Mouse (Mus musculus) forebrain, embryonic 12.5 days (tissue): ENCODE data around the gene Cadm3. TPM values are rescaled to one million over a fixed set of nuclear protein-coding genes. Genes with fewer than 3 reads are reported as not detected.

Experiments
- ATAC-seq: fragments of 200-750 bp; cut with Nextera tagmentation; 2 replicates; pipeline ENCODE4 v1.8.0; 2017; ENCODE audit warnings: moderate TSS enrichment; ENCODE audit not compliant: low FRiP score
- H3K27ac ChIP-seq: fragments of 300-500 bp; sonication (generic); 2 replicates; pipeline ENCODE4 v1.5.1; 2016; ENCODE audit warnings: mild to moderate bottlenecking
- H3K27me3 ChIP-seq: fragments of 300-500 bp; sonication (generic); 2 replicates; pipeline ENCODE4 v1.6.1; 2016; ENCODE audit warnings: mild to moderate bottlenecking
- H3K36me3 ChIP-seq: fragments of 300-500 bp; sonication (generic); replicated peaks from 2 replicates; pipeline ENCODE4 v1.6.1; 2016; ENCODE audit warnings: mild to moderate bottlenecking
- H3K4me1 ChIP-seq: fragments of 300-500 bp; sonication (generic); 2 replicates; pipeline ENCODE4 v1.6.1; 2016
- H3K4me2 ChIP-seq: fragments of 300-500 bp; sonication (generic); 2 replicates; pipeline ENCODE4 v1.6.1; 2016; ENCODE audit warnings: mild to moderate bottlenecking, moderate library complexity
- H3K4me3 ChIP-seq: fragments of 300-500 bp; sonication (generic); replicated peaks from 2 replicates; pipeline ENCODE4 v1.5.1; 2016; ENCODE audit warnings: mild to moderate bottlenecking
- H3K9ac ChIP-seq: fragments of 300-500 bp; sonication (generic); 2 replicates; pipeline ENCODE4 v1.6.1; 2016; ENCODE audit warnings: mild to moderate bottlenecking
- H3K9me3 ChIP-seq: fragments of 300-500 bp; sonication (generic); 2 replicates; pipeline ENCODE4 v1.6.1; 2016
- WGBS: fragments of 180-500 bp; shearing (Covaris S2); methylation state at CpG from one replicate; pipeline ENCODE4 v1.1.7; 2016; 5-methylcytosine and 5-hydroxymethylcytosine counted together
- polyA plus RNA-seq: library from polyadenylated mRNA; unstranded; fragments of >200 nt; fragmentation: Nextera tagmentation; extraction: Ambion mirVana; gene quantifications from 2 replicates; pipeline ENCODE4 v1.2.1, GENCODE M21; 2016

Gene Cadm3
- polyA plus RNA-seq, 1 experiment from 2014 or later: 22.2 TPM

DNA sequence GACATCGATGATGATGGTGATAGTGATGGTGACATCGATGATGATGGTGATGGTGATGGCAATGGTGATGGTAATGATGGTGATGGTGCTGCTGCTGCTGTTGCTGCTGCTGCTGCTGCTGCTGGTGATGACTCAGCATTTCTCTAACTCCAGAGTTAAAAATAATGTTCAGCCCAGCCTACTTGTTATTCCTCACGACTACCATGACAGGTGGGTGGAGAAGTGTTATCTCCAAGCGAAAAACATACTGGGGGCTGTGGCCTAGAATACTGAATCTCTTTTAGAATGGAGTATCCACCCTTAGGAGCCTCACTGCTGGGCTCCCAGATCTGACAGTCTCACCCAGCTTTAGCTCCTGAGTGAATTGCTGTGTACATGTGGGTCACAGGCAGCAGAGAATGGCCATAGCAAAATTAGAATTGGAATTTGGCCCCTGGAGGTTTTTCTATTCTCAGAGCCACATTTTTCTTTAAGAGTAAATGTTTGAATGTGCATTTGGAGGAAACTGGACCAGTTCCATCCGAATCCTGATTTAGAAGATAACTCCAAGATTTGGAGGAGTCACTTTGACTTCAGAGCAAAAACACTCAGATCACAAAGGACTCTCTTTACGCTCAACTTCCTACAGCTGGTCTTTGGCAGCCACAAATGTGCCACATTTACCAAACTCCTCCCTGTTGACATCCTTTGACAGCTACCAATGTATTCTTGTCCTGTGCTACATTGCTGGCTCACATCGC, 12.2 kb downstream of the Cadm3 start:
- Histone ChIP-seq H3K27me3 (no peaks in the 10 kb centered on the region), H3K27ac (peak overlapping the region; percentile 42; the same call in 1 of the 2 replicates), H3K9me3 (no peaks in the 10 kb centered on the region), H3K4me2 (no peak overlapping the region), H3K4me3 (no peak overlapping the region), H3K36me3 (no peaks in the 10 kb centered on the region; the same call in 1 of the 2 replicates), H3K9ac (no peak overlapping the region), H3K4me1 (peaks cover 27% of the 10 kb centered on the region)
- ATAC-seq: no peak
- WGBS: 83% methylated on average over 7 of the region's 7 CpGs

DNA sequence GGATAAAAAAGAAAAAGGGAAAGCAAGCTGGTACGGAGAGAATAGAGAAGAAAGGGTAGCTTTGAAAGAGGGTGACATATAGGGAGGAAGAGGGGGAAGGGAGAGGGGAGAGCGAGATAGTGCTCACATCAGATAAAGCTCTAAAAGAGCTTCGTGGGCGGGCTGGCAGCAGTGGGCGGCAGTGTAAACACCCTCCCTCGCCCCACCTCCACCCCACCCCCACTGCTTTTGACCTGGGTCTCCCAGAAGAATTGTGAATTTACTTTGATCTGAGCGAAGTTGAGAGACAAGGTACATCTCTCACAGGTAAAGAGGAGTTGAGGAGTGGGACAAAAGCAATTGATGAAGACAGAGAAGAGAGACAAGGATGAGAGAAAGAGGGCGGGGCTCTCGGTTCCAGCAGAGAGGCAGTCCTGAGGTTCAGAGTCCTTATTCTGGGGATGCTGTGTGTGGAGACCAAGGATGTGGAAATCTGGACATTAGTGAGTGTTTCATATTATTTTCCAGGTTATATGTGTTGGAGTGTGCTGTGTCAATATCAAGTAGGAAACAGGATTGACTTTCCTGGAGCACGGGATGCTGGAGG, 17.0 kb downstream of the Cadm3 start, which contains the start of gene Aim2:
Gene Aim2, plus strand, starts transcription at position 508 of the 586 bp plus-strand sequence.
- peak; percentile 71 for ATAC-seq
- Histone ChIP-seq H3K4me3 (peak within 1 kb of the TSS; percentile 43), H3K9me3 (no peaks in the 10 kb centered on the region), H3K36me3 (peaks cover 5% of the 10 kb centered on the region; the same call in 1 of the 2 replicates), H3K27ac (peak within 1 kb of the TSS; percentile 36; the same call in 1 of the 2 replicates), H3K9ac (peak within 1 kb of the TSS; percentile 56), H3K27me3 (no peaks in the 10 kb centered on the region), H3K4me2 (peak within 1 kb of the TSS; percentile 58), H3K4me1 (peaks cover 27% of the 10 kb centered on the region)
- 8% methylated on average over 10 of the region's 10 CpGs for WGBS

DNA sequence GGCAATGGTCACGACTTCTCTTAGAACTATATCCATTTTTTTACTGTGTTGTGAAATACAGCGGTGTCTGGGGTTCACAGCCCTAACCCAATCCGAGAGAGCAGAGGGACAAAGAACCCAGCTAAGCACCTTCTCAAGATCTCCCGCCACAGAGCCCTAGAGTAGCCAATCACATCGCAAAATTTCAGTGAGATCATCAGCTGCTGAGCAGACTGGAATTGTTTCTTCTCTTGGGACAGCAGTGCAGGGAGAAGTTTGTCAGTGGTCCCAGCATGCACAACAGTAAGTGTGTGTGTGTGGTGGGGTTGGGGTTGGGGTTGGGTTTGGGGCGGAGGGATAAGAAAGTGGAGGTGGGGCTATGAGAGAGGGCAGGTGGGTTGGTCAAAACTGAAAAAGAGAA, 17.5 kb downstream of the Cadm3 start:
- peak; percentile 94 for ATAC-seq
- 3% methylated on average over 6 of the region's 6 CpGs for WGBS
- Histone ChIP-seq H3K9me3 (no peaks in the 10 kb centered on the region), H3K27ac (peak overlapping the region; percentile 36; the same call in 1 of the 2 replicates), H3K9ac (peak overlapping the region; percentile 56), H3K4me1 (peaks cover 27% of the 10 kb centered on the region), H3K36me3 (peaks cover 5% of the 10 kb centered on the region; the same call in 1 of the 2 replicates), H3K4me2 (peak overlapping the region; percentile 58), H3K27me3 (no peaks in the 10 kb centered on the region), H3K4me3 (peak overlapping the region; percentile 43)

DNA sequence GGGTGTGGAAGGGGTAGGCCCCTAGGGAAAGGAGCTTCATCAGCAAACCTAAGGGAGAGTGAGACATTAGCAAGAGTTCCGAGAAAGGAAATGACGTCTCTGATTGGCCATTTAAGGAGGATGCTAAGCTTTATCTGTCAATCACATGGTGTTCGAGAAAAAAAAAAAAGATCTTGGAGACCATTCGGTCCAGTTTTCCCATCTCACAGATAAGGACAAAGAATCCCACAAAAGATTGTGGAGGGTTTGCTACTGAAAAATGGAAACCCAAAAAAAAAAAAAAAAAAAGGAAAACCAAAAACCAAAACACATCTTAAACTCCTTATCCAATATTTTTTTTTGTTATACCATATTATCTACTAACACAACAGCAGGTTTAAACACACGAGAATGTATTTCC, 18.3 kb downstream of the Cadm3 start:
- peaks cover 5% of the 10 kb centered on the region; the same call in 1 of the 2 replicates for H3K36me3 ChIP-seq
- no peak overlapping the region for H3K4me2 ChIP-seq
- no peak overlapping the region for H3K9ac ChIP-seq
- no peaks in the 10 kb centered on the region for H3K27me3 ChIP-seq
- H3K4me1 ChIP-seq: peaks cover 29% of the 10 kb centered on the region
- no peak overlapping the region for H3K27ac ChIP-seq
- no peak for ATAC-seq
- H3K9me3 ChIP-seq: no peaks in the 10 kb centered on the region
- H3K4me3 ChIP-seq: no peak overlapping the region
- WGBS: 46% methylated on average over 5 of the region's 5 CpGs

DNA sequence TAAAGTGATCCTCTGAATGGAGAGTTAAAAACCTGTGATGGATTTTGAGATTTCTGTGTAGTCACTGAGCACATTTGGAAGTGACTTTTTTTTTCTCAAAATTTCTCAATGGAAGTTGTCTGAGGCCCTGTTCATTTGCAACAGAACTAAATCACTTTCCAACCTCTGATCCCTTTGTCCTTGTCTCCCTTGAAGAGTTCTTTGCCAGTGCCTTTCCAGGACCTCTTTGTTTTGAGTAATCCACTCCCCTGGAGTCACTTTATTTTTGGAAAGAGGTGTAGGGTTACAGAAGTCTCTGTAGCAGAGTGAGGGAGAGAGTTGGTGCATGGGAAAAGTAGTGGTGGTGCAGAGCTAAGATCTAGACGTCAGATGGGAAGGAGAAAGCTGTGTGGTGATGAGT, 19.0 kb downstream of the Cadm3 start:
- H3K4me3 ChIP-seq: no peak overlapping the region
- peaks cover 35% of the 10 kb centered on the region for H3K4me1 ChIP-seq
- H3K4me2 ChIP-seq: no peak overlapping the region
- no peak overlapping the region for H3K9ac ChIP-seq
- WGBS: 15% methylated on average over 1 of the region's 1 CpGs
- peaks cover 11% of the 10 kb centered on the region; the same call in 1 of the 2 replicates for H3K36me3 ChIP-seq
- no peaks in the 10 kb centered on the region for H3K27me3 ChIP-seq
- no peak overlapping the region for H3K27ac ChIP-seq
- no peak for ATAC-seq
- H3K9me3 ChIP-seq: no peaks in the 10 kb centered on the region

DNA sequence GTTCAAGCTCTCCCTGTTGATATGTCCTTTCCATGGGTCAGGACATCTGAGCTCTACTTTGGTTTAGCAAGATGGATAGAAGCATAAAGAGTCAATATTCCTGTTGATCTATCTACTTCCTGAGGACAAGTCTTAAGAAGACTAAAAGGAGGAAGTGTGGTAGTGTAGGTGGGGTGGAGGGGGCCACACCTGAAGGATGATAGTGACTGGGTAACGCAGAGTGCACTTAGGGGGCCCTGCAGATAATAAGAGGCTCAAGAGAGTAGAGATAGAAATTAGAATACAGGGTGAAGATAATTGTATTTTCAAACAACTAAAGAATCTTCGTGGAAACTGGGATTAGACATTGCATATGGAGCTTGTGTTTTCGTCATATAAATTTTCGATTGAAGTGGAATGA, 22.4 kb downstream of the Cadm3 start:
- peaks cover 17% of the 10 kb centered on the region for H3K36me3 ChIP-seq
- H3K4me1 ChIP-seq: peaks cover 19% of the 10 kb centered on the region
- H3K4me3 ChIP-seq: no peak overlapping the region
- H3K9me3 ChIP-seq: no peaks in the 10 kb centered on the region
- H3K9ac ChIP-seq: no peak overlapping the region
- no peak for ATAC-seq
- H3K27me3 ChIP-seq: no peaks in the 10 kb centered on the region
- WGBS: 92% methylated on average over 4 of the region's 4 CpGs
- H3K4me2 ChIP-seq: no peak overlapping the region
- H3K27ac ChIP-seq: no peak overlapping the region

DNA sequence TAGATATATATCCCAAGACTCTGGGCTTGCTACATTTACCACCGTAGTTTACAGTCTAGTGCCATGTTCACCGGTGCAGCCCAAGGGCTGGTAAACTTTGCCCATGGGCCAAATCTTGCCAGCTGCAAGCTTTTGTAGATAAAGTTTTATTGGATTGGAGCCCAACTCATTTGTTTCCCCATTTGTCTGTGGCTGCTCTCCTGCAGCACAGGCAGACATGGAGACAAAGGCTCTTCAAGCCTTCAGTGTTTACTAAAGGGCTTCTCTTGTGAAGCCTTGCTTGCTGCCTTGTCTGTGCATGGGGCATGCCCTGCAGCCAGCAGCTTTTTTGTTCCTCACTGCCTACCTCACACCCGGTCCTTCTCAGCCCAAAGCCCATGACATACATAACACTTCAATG, 23.6 kb downstream of the Cadm3 start:
- Histone ChIP-seq H3K4me1 (peaks cover 12% of the 10 kb centered on the region), H3K9ac (no peak overlapping the region), H3K4me2 (no peak overlapping the region), H3K27ac (no peak overlapping the region), H3K9me3 (no peaks in the 10 kb centered on the region), H3K36me3 (peaks cover 17% of the 10 kb centered on the region), H3K27me3 (no peaks in the 10 kb centered on the region), H3K4me3 (no peak overlapping the region)
- 61% methylated on average over 3 of the region's 3 CpGs for WGBS
- ATAC-seq: no peak

DNA sequence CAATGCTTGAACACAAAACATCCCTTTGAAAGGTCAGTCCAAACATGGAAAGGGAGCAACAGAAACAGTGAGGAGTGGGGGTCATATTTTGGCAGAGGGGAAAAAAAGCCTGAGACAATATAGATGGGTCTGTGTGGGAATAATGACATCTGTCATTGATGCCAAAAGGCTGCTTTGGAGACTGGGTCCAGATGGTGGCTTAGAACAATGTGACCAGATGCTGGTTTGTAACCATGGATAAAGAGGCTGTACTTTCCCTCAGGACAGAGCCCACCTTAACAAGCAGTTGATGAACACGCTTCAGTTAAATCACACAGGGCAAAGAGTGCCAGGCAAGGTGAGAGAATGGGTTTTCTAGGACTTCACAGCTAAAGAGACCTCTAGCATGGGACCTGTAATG, 25.1 kb downstream of the Cadm3 start:
- Histone ChIP-seq H3K9ac (no peak overlapping the region), H3K4me3 (no peak overlapping the region), H3K4me2 (no peak overlapping the region), H3K9me3 (no peaks in the 10 kb centered on the region), H3K27me3 (no peaks in the 10 kb centered on the region), H3K27ac (no peak overlapping the region), H3K4me1 (peaks cover 8% of the 10 kb centered on the region; the same call in 1 of the 2 replicates), H3K36me3 (peaks cover 18% of the 10 kb centered on the region)
- no peak for ATAC-seq
- 78% methylated on average over 1 of the region's 1 CpGs for WGBS

DNA sequence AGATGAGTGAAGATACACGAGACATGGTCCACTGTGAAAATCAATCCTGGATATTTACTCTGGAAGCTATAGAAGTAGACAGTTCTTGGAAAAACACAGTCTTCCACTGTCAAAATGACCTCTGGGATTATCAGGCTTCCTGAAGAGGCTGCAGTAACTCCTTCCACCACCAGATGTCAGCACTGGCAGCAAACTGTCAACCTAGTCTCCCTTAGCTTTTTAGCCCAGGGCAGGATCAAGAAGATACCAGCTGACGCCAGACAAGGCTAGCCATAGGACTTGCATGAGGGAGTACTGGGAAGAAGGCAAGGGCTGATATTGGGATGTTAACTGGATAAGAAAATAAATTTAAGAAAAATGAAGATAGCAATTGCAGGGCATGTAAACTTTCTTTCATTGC, 28.0 kb downstream of the Cadm3 start:
- Histone ChIP-seq H3K9ac (no peak overlapping the region), H3K36me3 (peaks cover 19% of the 10 kb centered on the region; the same call in 1 of the 2 replicates), H3K27me3 (no peaks in the 10 kb centered on the region), H3K4me1 (peaks cover 20% of the 10 kb centered on the region), H3K4me2 (no peak overlapping the region), H3K9me3 (no peaks in the 10 kb centered on the region), H3K4me3 (no peak overlapping the region), H3K27ac (no peak overlapping the region)
- 14% methylated on average over 2 of the region's 2 CpGs for WGBS
- ATAC-seq: peak; percentile 69

DNA sequence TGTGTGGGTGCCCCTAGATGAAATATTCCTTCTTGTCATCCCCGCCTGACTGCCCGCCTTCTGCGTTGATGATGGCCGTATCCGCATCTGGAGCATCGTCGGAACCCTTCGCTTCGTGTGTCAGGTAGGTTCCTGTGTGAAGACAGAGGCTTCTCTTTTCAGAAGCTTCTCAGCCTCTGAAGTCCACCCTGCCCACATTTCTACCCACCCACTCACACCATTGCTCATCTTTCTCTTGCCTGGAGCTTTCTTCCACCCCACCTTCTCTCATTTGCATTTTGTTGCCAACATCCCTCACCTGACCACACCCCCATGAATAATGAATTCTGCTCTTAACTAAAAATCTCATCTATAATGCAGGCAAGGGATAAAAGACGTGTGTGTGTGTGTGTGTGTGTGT, 30.5 kb downstream of the Cadm3 start:
- H3K27ac ChIP-seq: no peak overlapping the region
- no peak for ATAC-seq
- no peak overlapping the region for H3K9ac ChIP-seq
- no peak overlapping the region for H3K4me3 ChIP-seq
- H3K4me2 ChIP-seq: no peak overlapping the region
- H3K9me3 ChIP-seq: no peaks in the 10 kb centered on the region
- peaks cover 11% of the 10 kb centered on the region; the same call in 1 of the 2 replicates for H3K36me3 ChIP-seq
- H3K27me3 ChIP-seq: no peaks in the 10 kb centered on the region
- WGBS: 93% methylated on average over 10 of the region's 10 CpGs
- H3K4me1 ChIP-seq: peaks cover 12% of the 10 kb centered on the region

DNA sequence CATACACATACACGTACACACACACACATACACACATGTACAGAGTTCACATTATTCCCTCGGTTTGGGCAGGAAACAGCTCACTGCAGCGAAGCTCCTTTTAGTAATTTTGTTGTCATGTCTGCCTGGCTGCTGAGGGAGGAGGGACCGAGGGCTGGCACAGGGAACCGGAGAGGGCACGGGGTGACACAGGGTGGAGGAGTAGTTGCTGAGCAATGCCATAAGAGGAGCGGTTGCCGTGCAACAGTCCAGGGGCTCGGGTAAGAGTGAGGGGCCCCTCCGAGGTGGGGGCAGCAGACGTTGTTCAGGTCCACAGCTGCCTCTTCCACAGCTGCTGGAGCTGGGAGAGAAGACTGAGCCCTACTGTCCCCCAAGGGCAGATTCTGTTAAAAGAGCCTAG, 31.6 kb downstream of the Cadm3 start:
- WGBS: 62% methylated on average over 11 of the region's 11 CpGs
- Histone ChIP-seq H3K27me3 (no peaks in the 10 kb centered on the region), H3K4me1 (peaks cover 12% of the 10 kb centered on the region), H3K9ac (no peak overlapping the region), H3K27ac (no peak overlapping the region), H3K4me2 (no peak overlapping the region), H3K36me3 (0 out of 2 replicates have a peak, but pooled peaks cover 6% of the 10 kb centered on the region), H3K4me3 (no peak overlapping the region), H3K9me3 (no peaks in the 10 kb centered on the region)
- ATAC-seq: no peak; the same call in 1 of the 2 replicates

DNA sequence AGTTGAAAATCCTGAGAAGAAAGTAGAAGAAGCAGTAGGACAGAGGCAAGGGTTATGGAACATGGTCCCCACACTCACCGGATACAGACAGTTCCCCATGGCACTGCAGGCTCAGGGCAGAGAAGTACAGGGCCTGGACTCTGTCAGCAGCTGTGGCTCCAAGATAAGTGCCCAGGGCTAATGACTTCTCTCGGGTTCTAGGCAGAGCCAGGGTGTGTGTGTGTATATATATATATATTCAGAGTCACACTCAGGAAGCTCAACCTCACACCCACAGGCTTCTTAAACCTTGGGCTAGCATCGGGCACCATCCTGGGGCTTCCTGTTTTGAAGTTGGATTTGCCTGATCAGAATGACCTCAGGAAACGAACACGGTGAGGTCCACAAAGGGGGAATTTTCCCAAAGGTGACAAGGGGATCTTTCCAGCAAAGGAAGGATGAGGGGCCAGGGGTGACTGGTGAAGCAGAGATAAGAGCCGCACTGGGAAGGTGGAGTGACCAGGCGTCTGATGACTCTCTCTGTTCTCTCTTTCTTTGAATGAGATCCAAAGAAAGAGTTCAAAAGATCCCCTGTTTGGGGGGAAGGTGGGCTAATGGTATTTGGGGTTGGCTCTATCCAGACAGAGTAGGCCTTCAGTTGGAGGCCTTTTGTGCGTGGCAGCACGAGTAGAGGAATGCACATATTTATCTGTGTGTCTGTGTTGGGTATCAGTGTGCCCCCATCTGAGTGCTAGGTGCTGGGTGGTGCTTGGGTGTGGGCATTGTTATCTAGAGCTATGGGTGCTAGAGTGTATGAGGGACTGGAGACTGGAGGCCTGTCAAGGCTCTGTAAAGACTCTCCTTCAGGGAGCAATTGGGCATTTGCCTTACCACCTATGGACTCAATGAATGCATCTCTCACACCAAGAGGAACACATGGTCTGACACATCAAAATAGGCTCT, 33.9 kb downstream of the Cadm3 start, which contains the start of gene Ackr1:
Gene Ackr1, minus strand, starts transcription at position 439 of the 942 bp plus-strand sequence.
- Histone ChIP-seq H3K9ac (no peak within 1 kb of the TSS), H3K4me2 (no peak within 1 kb of the TSS), H3K9me3 (no peaks in the 10 kb centered on the region), H3K27me3 (no peaks in the 10 kb centered on the region), H3K36me3 (0 out of 2 replicates have a peak, but pooled peaks cover 6% of the 10 kb centered on the region), H3K4me1 (peaks cover 24% of the 10 kb centered on the region), H3K27ac (no peak within 1 kb of the TSS), H3K4me3 (no peak within 1 kb of the TSS)
- WGBS: 76% methylated on average over 9 of the region's 9 CpGs
- no peak for ATAC-seq
